Mouse (Mus musculus): ENCODE data around the gene Olfr2.
"Not testable (repeated sequence)": the region's sequence is repeated elsewhere in the genome, so short reads cannot be mapped to it uniquely, and the experiment has no call there.

Olfr2 gene

DNA sequence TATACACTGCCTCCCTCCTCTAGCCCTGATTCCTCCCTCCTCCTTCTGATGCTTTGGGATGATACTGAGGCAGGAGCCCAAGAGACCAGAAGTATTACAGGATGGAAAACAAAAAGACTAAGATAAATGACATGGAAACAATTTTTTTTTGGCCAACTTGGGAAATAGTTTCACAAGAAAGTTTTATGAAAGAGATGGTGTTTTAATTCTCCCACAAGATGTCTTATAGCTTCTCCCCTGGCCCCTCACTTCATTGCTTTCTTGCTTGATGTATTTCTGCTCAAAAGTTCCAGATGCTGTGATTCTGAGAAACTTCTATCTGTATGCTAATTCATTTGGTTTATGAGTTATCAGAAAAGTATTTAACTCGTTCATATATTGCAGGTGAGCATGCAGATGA, at the start of gene Olfr2:
TSS of gene Olfr2 (minus strand) at position 101 of the 400 bp plus-strand sequence.
- DNase-seq (ENCODE audit: low read depth, low spot score) = no peak

DNA sequence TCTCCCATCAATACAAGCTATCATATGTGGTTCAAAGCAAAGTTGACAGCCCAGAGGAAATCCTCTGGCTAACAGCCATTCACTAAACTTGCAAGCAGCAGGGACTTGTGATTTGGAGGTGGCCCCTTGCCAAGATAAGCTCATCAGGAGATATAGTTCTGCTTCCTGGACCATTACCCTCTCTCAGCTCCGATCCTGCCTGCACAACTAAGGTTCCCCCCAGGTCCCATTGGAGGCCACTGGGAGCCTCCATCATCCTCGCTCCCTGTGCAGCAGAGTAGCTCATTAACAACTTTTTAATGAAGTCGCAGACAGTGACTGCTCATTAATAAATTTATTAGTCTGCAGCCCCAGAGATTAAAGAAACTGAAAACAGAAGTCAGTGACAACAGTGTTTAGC, 41.7 kb upstream of the Olfr2 start:
- DNase-seq (ENCODE audit: low read depth, low spot score) = no peak

DNA sequence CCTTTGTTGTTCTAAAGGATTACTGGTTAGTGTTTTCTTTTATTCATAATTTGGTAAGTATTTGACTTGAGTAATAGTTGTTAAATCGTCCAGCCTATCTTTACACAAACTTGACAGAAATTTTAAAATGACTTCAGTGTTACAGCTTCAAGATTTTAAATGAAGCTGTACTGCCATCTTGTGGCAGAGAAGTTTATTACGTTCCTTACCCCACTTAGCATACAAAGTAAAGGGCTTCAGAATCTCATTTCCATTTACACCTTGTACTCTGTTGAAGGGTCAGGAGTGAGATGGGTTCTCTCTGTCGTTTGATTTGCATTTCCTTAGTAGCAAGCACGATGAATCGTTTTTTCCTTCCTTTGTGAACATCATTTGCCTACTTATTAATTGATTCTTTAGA, 40.0 kb upstream of the Olfr2 start:
- DNase-seq (ENCODE audit: low read depth, low spot score) = peak; percentile 41

DNA sequence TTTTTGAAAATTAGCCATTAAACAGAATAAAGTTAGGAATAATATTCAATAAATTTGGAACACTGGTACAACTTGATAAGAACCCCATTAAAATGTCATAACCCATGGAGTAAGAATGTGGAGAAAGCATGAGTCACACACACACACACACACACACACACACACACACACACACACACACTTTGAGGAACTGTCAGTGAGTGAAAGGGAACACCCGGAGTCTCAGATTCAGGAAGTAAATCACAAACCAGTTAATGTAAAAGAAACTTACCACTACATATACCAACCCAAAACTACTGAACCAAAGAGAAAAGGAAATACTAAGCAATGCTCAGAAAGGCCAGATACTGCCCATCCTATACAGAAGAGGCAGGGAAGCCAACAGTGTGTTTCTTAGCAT, 38.5 kb upstream of the Olfr2 start:
- no peak for DNase-seq (ENCODE audit: low read depth, low spot score)

DNA sequence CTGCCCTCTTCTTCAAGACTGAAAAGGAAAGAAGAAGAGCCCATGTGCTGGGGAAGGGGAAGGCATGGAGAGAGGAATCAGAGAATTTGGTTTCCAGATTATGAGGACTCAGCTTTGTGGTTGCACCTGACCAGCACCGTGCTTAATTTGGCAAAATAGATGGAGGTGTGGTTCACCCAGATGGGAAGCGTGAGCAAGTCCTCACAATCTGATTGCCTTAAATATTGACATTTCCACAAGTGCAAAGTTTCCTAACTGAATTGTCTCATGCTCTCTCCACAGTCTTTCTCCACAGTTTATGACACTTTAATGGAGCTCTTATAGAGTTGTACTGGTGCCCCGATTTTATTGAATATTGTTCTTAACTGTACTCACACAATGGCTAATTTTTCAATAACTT, 37.3 kb upstream of the Olfr2 start:
- no peak for DNase-seq (ENCODE audit: low read depth, low spot score)

DNA sequence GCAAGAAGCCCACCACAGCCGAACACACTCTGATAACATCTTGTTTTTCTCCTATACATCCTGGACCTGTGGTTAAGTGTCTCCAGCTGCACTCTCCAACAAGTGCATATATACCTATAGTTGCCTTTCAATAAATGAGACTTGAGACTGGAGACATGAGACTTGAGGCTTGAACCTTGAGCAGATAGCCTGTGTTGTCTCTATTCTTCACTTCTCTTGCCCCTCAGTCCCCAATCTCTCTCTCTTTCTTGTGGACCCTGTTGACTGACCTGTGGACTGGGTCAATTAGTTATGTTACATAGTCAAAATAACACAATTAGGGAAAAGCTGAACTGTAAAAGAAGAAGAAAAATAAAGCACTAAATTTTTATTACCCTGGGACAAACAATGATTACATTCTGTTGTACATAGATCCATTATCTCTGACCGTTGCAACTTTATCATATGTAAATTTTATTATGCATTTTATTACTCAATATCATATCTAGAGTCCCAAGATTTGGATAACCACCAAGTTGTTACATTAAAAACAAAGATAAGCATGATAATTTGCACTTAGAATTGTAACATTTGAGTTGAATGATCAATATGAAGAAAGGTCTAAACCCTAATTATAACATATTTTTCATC, 34.2 kb upstream of the Olfr2 start:
- no peak for DNase-seq (ENCODE audit: low read depth, low spot score)

DNA sequence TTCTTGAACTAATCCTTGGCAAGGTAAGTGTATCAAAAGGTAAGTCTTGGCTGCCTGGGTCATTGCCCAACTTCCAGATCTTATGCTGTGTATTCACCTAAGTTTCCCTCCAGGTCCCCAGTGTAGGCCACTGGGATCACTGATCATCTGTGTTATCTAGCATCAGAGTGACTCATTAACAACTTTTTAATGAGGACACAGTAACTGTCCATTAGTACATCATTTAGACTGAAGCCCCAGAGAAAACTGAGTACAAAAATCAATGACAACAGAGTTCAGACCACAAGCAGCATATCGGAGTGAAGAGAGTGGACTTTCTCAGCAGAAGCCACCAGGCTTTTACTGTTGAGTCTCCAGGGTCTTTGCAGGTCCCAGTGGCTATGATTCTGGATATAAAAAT, 25.0 kb upstream of the Olfr2 start, which contains the start of gene Olfr713:
TSS of gene Olfr713 (plus strand) at position 301 of the 400 bp plus-strand sequence.
- no peak for DNase-seq (ENCODE audit: low read depth, low spot score)

DNA sequence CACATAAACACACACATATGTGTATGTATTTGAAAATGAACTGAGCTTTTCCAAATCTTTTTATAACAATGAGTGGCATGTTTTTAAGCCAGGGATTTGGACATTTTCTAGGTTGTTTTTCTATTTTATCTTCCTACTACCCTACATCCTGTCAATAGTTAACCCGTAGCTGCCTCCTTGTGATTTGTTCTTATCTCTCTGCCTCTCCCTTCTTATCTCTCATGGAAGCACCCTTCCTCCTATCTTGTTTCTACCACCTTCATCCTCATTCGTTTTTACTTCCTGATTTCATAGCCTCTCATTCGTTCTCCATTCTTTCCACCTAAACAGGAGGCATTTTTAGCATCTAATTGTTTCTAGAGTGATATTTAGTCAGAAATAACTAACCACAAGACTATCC, 1.7 kb downstream of the Olfr2 start:
- no peak for DNase-seq (ENCODE audit: low read depth, low spot score)

DNA sequence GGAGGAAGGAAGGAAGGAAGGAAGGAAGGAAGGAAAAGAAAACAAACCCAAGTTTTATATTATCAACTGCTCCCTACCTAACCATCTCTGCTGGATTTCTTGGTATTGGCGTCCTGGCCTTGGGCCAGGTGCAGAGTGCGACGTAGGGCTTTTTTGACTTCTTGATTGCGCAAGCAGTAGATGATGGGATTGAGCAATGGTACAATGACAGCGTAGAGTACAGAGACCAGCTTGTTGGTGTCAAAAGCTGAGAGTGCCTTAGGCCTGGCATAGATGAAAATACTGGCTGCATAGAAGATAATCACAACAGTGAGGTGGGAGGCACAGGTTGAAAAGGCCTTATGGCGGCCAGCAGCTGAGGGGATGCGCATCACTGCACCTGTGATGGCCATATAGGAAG, 5.1 kb downstream of the Olfr2 start:
- no peak for DNase-seq (ENCODE audit: low read depth, low spot score)

DNA sequence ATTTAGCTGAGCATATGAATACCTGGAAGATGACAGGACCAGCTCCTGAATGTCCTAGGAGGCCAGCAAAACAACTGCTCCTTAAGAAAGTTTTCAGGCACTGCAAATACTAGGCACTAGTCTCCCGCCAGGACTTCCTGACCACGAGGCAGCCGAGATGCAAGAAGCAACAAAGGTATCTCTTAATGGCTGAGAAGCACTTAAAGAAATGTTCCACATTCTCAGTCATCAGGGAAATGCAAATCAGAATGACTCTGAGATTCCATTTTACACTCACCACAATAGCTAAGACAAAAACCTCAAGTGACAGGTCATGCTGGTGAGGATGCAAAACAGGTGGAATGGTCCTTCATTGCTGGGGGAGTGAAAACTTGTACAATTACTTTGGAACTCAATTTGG, 20.6 kb downstream of the Olfr2 start:
- no peak for DNase-seq (ENCODE audit: low read depth, low spot score)

DNA sequence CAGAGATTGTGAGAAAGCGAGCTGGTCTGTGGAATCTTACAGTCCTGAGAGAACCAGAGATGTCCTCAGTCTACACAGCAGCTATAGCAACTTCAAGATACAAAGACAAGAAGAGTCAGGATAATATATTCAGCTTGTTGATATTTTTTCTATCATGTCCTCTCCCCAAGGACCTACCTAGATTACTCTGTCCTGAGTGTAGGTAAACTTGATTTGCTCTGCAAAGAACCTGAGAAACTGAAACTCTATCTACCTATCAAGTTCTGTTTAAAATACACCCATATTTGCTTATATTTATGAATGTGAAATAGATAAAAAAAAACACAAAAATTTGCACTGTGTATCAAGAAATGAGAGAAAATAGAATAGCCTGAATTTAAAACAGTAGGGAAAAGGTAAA, 30.5 kb downstream of the Olfr2 start, which contains the start of gene Olfr711:
TSS of gene Olfr711 (minus strand) at position 101 of the 400 bp plus-strand sequence.
- no peak for DNase-seq (ENCODE audit: low read depth, low spot score)

DNA sequence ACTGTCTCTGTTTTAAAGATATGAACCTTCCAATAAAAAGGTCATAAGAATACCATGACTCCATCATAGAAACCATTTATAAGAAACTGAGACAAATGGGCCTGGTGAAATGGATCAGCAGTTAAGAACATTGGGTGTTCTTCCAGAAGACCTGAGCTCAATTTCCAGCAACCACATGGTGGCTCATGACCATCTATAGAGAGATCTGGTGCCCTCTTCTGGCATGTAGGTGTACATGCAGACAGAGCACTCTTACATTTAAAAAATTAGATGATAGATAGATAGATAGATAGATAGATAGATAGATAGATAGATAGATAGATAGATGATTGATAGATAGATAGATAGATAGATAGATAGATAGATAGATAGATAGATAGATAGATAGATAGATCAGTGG, 38.4 kb downstream of the Olfr2 start:
- not testable (repeated sequence) for DNase-seq (ENCODE audit: low read depth, low spot score)

DNA sequence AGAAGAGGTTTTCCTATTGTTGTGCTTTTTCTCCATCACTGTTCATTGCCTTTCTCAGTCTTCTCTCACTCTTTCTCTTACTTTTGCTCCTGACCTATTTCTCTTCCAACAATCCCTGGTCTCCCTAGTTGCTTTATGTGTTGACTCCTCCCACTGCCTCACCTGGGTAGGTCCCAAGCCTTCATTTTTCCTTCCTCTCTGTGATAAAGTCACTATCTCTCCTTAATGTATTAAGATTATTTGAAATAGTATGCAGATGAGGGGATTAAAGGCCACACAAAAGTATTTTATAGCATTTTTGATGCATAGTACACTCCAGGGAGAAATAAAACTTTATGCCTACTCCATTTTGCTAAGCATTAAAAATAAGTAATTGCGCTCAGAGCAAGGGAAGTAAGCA, 42.0 kb downstream of the Olfr2 start, which contains the start of gene Olfr6:
TSS of gene Olfr6 (minus strand) at position 101 of the 400 bp plus-strand sequence.
- DNase-seq (ENCODE audit: low read depth, low spot score) = no peak

DNA sequence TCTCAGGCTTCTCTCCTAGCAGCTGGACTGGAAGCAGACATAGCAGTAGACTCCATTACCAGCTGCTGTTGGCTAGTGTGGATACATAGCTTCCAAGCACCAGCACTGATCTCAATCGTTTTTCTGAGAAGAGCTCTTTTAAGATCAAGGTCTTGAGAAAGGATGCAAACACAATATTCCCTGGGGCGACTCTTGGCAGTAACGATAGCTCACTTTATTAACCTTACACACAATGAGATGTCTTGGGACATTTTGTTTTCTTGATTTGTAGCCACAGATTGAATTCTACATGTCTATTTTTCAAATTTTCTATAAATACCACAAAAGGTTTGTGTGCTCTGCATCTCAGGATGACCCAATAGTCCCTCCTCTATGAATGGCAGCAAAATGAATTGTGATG, 57.7 kb downstream of the Olfr2 start, which contains the start of gene Olfr710:
TSS of gene Olfr710 (minus strand) at position 101 of the 400 bp plus-strand sequence.
- DNase-seq (ENCODE audit: low read depth, low spot score) = no peak

All from A20 (cell line).